Comparison of ENCODE assay signal across 22 mouse cellular contexts in the genomic region with DNA sequence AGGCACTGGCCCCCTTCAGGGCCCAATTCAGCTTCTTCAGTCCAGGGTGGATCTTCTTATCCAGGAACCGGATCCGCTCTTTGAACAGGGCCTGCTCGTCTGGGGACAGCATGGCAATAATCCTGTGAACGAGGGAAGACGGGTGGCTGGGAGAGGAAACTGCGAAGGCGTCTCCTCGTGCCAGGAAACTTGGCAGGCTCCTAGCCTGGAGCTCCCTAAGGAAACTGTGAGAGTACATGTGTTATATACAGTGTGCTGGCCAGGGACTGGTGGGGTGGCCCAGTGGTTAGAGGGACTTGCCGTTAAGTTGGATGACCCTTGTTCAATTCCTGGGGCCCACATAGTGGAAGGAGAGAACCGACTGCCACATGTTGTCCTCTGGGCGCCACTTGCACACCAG. TPM values are rescaled to one million over a fixed set of nuclear protein-coding genes. Genes with fewer than 3 reads are reported as not detected.
DNase-seq lines count a peak whose midpoint lies in the region; ATAC-seq and TF ChIP-seq lines count a peak whose summit lies in the region.
"Had no signal": no experiment of that assay in that cellular context is flagged by ENCODE, and none has a peak within 500 bp of the region (broad histone marks: within the 10 kb centered on the region; RNA-seq: fewer than 3 reads in every experiment).

No protein-coding gene starts in this region.

- no peak overlapping the region for H3K4me3 ChIP-seq in forebrain, embryonic 11.5 days (ENCODE audit: low read depth, low read length)
- no peak overlapping the region for H3K4me3 ChIP-seq in forebrain, embryonic 13.5 days
- no peak overlapping the region for H3K4me3 ChIP-seq in layer of hippocampus, adult 2 months
- H3K4me3 ChIP-seq: erythroblast, embryonic 14.5 days; heart, embryonic 13.5 days; liver, embryonic 12.5 days; neural tube, embryonic 13.5 days had no signal

- no peaks in the 10 kb centered on the region for H3K27me3 ChIP-seq in forebrain, embryonic 11.5 days (ENCODE audit: control insufficient read depth, insufficient read depth, low read length)
- no peaks in the 10 kb centered on the region for H3K27me3 ChIP-seq in forebrain, embryonic 13.5 days
- H3K27me3 ChIP-seq: heart, embryonic 13.5 days; liver, embryonic 12.5 days; neural tube, embryonic 13.5 days had no signal

- WGBS in forebrain, embryonic 11.5 days = 92% methylated on average over 11 of the region's 11 CpGs
- 89% methylated on average over 11 of the region's 11 CpGs for WGBS in forebrain, embryonic 13.5 days

- DNase-seq in forebrain, embryonic 11.5 days (ENCODE audit: low spot score) = peak; percentile 43
- peak; percentile 16 to 17 for DNase-seq in layer of hippocampus, adult 2 months (ENCODE audit: low spot score in 2 of 2)
- no peak for DNase-seq in layer of hippocampus, adult 11-12 months (ENCODE audit: low spot score)
- peak; percentile 49 to 73 for DNase-seq in lung, postnatal 4 days
- no peak for DNase-seq in lung, postnatal 36 days
- DNase-seq in telencephalon, adult 2 months (ENCODE audit: low read depth, low spot score) = peak; percentile 48
- DNase-seq in kidney, postnatal 36 days = no peak
- DNase-seq: adrenal gland, adult 2 months; cerebellum, adult 2 months; heart, adult 11 months; kidney, adult 2 months; kidney, postnatal 25 days; spleen, adult 18-20 months; thymus, adult 2 months had no signal

- no peaks in the 10 kb centered on the region for H3K36me3 ChIP-seq in forebrain, embryonic 11.5 days (ENCODE audit: control insufficient read depth, insufficient read depth, low read length)
- no peaks in the 10 kb centered on the region for H3K36me3 ChIP-seq in forebrain, embryonic 13.5 days (ENCODE audit: poor library complexity, severe bottlenecking)
- H3K36me3 ChIP-seq: heart, embryonic 13.5 days; liver, embryonic 12.5 days; neural tube, embryonic 13.5 days had no signal

- H3K9me3 ChIP-seq in forebrain, embryonic 11.5 days (ENCODE audit: control insufficient read depth, low read length) = no peaks in the 10 kb centered on the region
- H3K9me3 ChIP-seq in forebrain, embryonic 13.5 days (replicated peaks) = no peaks in the 10 kb centered on the region
- H3K9me3 ChIP-seq: heart, embryonic 13.5 days; liver, embryonic 12.5 days; neural tube, embryonic 13.5 days had no signal

- TF ChIP-seq CTCF in layer of hippocampus, adult 2 months (conservative IDR thresholded peaks at IDR 0.05) = no peak

- no peak overlapping the region for H3K4me2 ChIP-seq in forebrain, embryonic 11.5 days (ENCODE audit: low read depth, low read length, severe bottlenecking)
- H3K4me2 ChIP-seq in forebrain, embryonic 13.5 days = no peak overlapping the region
- H3K4me2 ChIP-seq: heart, embryonic 13.5 days; liver, embryonic 12.5 days; midbrain, embryonic 11.5 days; neural tube, embryonic 13.5 days had no signal

- no peak for ATAC-seq in forebrain, embryonic 11.5 days (replicated peaks; ENCODE audit: low FRiP score)
- ATAC-seq in forebrain, embryonic 13.5 days = no peak
- ATAC-seq: liver, embryonic 12.5 days had no signal

- H3K4me1 ChIP-seq in forebrain, embryonic 11.5 days (replicated peaks; ENCODE audit: control insufficient read depth, insufficient read depth, low read length) = 0 out of 2 replicates have a peak, but pooled peaks cover 2% of the 10 kb centered on the region
- H3K4me1 ChIP-seq in forebrain, embryonic 13.5 days = no peaks in the 10 kb centered on the region
- H3K4me1 ChIP-seq: neural tube, embryonic 13.5 days had no signal

- H3K9ac ChIP-seq in forebrain, embryonic 11.5 days (ENCODE audit: low read length) = no peak overlapping the region
- no peak overlapping the region for H3K9ac ChIP-seq in forebrain, embryonic 13.5 days
- H3K9ac ChIP-seq: heart, embryonic 13.5 days; liver, embryonic 12.5 days; neural tube, embryonic 13.5 days had no signal

- H3K27ac ChIP-seq in forebrain, embryonic 11.5 days (ENCODE audit: low read depth, low read length) = no peak overlapping the region
- H3K27ac ChIP-seq in forebrain, embryonic 13.5 days = no peak overlapping the region
- H3K27ac ChIP-seq in layer of hippocampus, adult 2 months = no peak overlapping the region
- H3K27ac ChIP-seq: heart, embryonic 13.5 days; liver, embryonic 12.5 days; neural tube, embryonic 13.5 days had no signal

RNA-seq across cellular contexts. Expression of a gene that starts 49.8 kb away (rescaled TPM):
- polyA plus RNA-seq in forebrain, embryonic 11.5 days (2014; fragmentation: Nextera tagmentation; extraction: Ambion mirVana) = 2.1 and 2.6 TPM in 2 replicates
- polyA plus RNA-seq in forebrain, embryonic 13.5 days (2015; fragmentation: Nextera tagmentation; extraction: Ambion mirVana) = 1.7 and 2.0 TPM in 2 replicates
- total RNA-seq in layer of hippocampus, adult 2 months (2021) = 1 to 10 TPM; 4.6 to 5.2 TPM
- total RNA-seq: common myeloid progenitor, adult 5-6 weeks; hematopoietic stem cell, adult 5-6 weeks had no signal
- polyA plus RNA-seq: erythroblast, embryonic 14.5 days had no signal

Comparison
In these comparisons a context has a peak if more than half of its experiments do, and no peak if none do; other contexts are left out.
1. DNase-seq: peak in forebrain, embryonic 11.5 days (single experiment), layer of hippocampus, adult 2 months (2 of 2), lung, postnatal 4 days (2 of 2) and telencephalon, adult 2 months (single experiment); none in layer of hippocampus, adult 11-12 months (single experiment), lung, postnatal 36 days (single experiment) and kidney, postnatal 36 days (0 of 2).